Mouse (Mus musculus): ENCODE measurements around the gene Zfp142. TPM values are rescaled to one million over a fixed set of nuclear protein-coding genes. Genes with fewer than 3 reads are reported as not detected.
A peak's percentile ranks its signal among the peaks of the same experiment; 100 is the strongest.

The Zfp142 gene
- 10.9 and 12.5 TPM in 2 replicates for total RNA-seq (2017)

DNA sequence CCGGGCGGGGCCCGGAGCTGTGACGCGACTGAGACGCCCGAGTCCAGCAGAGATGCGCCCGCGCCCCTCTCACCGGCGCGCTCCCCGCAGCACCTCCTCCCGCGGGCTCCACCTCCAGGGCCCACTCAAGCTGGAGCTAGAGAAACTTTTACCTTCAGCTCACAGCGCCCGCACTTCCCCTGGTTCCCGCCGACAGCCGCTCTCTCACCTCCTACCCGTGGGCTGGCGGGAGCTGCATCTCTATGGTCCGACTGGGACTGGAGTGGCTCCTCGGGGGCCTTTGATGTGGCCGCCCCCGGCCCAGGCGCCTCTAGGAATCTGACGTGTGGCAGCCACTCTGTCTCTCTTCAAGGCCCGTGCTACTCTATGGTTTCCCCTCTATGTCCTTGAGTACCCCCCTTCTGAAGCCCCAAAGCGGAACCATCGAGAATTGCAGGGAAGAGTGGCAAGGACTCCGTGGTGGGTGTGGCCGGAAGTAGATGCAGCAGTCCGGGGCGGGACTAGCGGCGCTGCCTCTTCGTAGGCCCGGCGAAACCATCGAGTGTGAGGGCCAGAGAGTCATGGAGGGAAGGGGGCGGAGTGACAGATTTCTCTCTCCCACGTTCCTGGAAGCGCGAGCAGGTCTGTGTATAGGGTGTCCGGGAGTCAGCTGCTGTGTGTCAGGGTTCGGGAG is at the start of gene Zfp142, which contains the start of gene Bcs1l:
TSS of gene Zfp142 (minus strand) at position 474 of the 673 bp plus-strand sequence.
TSS of gene Bcs1l (plus strand) at position 517 of the 673 bp plus-strand sequence.
- ATAC-seq (replicated peaks; ENCODE audit: low read depth, poor library complexity, severe bottlenecking): peak; percentile 95

DNA sequence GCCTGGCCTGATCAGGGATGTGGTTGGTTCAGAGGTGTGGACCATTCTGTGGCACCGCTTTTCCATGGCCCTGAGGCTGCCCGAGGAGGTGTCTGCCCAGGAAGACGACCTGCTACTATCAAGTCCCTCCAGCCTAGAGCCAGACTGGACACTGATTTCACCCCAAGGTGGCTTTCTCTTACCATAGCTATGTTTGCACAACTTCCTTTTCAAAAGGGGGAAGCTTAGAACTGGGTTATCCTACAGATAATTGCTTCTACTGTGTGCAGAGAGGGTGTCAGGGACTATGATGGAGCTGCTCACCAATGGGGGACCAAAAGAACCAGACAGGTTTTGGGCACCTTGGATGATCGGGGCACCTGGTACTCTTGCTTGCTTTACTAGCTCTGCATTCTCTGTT is 44.7 kb upstream of the Zfp142 start:
- ATAC-seq (replicated peaks; ENCODE audit: low read depth, poor library complexity, severe bottlenecking): no peak

DNA sequence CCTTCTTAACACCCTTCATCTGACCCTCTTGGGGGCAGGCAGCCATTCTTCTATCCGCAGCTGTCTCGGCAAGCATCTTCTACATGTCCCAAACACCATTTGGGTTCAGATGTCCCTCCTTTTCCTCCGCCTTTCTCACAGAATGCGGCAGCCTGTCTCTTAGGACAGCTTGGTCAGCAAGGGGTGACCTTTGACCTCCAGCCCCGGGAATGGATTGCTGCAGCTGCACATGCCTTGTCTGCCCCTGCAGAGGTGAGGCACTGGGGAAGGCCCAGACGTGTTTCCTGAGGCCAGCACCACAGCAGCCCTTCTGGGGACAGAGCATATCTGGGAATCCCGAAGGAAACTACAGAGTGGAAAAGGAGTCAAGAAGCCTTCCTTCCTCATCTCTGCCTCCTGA is 40.0 kb upstream of the Zfp142 start:
- no peak for ATAC-seq (replicated peaks; ENCODE audit: low read depth, poor library complexity, severe bottlenecking)

DNA sequence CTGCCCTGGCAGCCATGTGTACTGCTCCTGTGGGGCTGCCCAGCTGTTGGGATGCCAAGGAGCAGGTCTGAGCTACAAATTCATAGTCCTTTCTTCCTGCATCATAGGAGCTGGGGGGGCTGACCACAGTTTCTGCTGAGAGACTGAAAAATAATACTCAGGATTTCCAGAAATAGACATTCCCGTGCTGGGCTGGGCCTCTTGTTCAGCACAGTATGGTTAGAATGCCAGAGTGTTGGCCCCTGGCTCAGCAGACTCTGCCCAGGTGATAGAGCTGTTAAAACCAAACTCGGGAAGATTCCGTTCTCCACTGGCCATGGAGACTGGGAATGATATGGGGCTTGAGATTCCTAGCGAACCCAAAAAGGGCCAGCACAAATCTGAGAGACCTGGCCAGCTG is 38.0 kb upstream of the Zfp142 start:
- ATAC-seq (replicated peaks; ENCODE audit: low read depth, poor library complexity, severe bottlenecking): no peak

DNA sequence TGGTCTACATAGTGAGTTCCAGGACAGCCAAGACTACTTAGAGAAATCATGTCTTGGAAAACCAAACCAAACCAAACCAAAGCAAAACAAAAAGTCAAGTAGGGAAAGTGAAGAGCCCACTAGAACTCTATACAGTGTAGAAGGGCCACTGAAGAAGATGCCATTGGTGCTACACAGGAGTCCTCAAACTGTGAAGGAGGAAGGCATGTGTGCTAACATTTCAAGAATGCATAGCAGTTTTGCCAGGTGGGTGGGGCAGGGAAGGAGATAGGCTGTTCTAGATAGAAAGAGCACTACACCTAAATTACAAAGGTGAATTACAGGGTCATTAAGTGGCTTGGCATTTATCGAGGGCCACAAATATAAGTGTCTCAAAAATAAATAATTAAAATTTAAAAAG is 36.1 kb upstream of the Zfp142 start:
- ATAC-seq (replicated peaks; ENCODE audit: low read depth, poor library complexity, severe bottlenecking): no peak

DNA sequence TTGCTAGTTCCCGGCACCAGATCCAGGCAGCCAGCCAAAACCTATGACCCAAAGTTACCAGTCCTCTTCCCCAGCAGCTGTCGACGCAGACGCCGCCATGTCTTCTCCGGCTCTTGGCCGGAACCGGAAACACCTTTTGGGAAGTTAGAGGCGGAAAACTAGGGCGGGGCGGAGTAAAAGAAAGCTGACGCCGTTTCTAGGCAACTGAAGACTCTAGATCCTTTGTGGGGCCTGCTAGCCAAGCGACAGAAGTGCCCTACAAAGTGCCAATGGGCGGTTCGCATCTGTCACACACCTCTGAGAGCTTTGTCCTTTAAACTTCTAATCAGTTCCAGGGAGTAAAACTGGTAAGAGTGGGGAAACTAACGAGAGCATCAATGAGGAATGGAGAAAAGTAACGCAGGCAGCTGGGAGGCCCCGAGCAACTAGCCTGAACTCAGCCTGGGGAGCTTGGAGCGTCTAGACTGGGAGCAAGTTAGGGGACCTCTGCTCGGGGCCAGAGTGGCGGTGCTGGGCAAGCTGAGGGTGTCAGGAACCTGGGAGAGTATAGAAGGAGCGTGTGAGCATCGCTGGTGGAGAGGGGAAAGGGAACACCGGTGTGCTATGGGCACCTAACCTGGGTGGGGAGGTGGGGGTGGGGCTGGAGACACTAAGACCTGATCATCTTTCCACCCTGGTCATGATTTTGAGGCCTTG is 13.4 kb upstream of the Zfp142 start, which contains the start of the genes Rnf25 and Stk36:
TSS of gene Rnf25 (minus strand) at position 131 of the 696 bp plus-strand sequence.
TSS of gene Stk36 (plus strand) at position 179 of the 696 bp plus-strand sequence.
- ATAC-seq (replicated peaks; ENCODE audit: low read depth, poor library complexity, severe bottlenecking): peak; percentile 97

DNA sequence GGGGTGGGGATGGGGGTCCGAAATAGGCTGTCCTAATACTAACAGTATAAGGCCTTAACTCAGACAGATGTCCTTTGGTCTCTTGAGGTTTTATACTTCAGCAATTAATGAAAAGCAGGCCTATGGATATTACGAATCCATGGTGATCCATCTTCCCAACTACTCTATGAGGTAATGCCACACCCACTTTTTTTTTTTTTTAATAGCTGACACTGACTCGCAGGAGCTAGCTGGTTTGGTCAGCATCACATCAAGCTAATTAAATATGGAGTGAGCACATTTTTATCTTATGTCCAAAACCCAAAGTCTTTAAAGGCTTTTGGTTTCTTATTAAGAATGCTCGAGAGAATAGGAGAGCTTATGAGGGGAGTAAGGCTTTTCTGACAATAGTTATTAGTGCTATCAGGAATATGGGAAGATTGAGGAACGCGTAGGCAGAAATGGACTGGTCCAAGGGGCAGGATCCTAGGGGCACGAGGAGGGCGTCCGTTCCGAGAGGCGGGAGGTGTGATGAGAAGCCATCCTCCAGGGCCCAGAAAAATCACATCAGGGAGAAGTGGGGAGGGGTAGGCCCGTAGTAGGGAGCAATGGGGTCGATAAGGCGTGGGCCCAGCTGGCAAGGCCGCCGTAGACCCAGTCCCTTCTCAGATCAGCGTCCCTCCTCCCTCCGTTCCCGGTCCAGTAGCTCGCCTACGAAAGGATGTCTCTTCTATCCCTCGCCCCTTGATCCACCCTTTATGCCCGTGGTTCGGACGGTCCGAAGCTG is 12.6 kb upstream of the Zfp142 start:
- ATAC-seq (replicated peaks; ENCODE audit: low read depth, poor library complexity, severe bottlenecking): peak; percentile 58

DNA sequence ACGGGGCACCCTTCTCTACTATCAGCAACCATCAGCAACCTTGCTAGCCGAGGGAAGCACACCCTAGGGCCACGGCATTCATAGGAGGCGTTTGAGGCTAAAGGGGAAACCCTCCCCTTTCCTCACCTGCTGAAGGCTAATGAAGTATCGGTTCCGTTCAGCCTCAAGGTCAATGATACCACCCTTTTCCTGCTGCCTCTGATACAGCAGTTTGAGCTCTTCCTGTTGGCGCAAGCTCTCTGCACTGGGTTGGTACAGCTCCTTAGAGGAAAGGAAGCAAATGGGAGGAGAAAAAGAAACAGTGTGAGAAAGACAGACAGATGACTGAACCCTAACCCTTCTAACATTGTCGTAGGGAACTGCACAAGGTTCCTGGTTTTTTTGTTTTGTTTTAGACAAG is 6.4 kb upstream of the Zfp142 start:
- peak; percentile 73 for ATAC-seq (replicated peaks; ENCODE audit: low read depth, poor library complexity, severe bottlenecking)

DNA sequence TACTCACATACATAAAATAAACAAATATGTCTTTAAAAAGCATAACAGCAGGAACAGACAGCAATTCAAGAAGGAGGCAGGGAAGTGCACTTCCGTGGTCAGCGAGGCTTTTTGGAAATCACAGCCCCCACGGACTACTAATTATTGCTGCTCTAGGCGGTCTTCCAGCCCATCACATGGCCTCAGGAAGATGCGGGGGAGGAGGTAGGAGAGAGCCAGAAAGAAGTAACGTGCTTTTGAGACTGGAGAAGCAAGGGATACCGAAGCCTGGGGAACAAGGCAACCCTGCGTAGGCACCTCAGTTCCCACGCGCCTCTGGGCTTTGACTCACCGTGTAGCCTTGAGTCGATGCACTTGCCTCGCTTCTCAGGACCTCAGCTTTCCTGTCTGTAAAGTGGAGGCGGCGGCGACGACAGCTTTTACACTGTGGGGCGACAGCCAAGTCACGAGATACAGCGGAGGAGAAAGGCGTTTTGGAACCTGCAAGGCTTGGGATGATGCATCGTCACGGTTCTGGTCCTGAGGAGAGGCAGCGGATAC is 743 bp downstream of the Zfp142 start:
- ATAC-seq (replicated peaks; ENCODE audit: low read depth, poor library complexity, severe bottlenecking): no peak

DNA sequence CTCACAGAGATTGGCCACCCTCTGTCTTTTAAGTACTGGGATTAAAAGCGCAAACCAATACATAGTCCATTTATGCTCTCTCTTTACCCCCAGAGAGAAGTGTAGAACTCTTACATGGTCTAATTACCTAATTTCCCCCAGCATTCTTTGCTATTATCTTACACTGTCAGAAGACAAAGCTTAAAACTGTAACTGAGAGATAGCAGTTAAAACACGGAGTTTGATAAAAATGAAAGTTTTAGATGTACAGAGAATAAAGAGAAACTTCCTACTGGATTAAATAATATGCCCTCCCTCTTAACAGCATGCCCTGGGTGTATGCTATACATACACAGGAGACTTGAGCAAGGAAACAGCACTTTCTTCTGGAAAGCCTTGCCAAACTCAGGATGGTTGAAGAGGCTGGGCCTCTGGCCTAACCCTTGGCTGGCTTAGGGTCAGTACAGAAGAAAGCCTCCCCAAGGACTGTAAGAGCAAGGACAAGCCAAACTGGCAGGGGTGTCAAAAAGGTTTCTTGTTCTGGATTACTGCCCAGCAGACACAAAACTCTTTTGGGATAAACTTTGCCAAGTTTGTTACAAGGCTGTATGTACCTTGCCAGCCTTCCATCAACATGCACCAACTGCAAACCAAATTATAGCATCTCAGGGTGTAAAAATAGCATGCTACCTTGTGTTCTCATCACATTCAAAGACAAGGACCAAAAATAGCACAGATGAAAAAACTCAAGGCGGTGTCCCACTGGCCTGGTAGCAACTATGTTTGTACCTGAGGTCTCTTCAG is 3.2 kb downstream of the Zfp142 start:
- ATAC-seq (replicated peaks; ENCODE audit: low read depth, poor library complexity, severe bottlenecking): no peak

DNA sequence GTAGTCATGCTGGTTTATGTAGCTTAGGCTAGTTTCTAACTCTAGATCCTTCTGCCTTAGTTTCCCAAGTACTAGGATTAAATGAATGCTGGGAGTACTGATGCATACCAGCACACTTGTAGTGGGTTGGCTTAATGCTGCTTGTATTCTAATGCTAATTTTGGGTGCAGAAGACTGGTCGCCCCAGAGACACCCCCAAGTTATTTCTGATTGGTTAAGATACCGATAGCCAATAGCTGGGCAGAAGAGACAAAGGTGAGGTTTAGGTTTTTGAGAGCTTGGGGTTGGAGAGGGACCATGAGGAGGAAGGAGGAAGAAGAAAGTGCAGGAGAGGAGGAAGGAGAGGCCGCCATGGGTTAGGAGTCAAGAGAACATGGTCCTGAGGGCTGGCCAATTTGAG is 5.4 kb downstream of the Zfp142 start:
- ATAC-seq (replicated peaks; ENCODE audit: low read depth, poor library complexity, severe bottlenecking): no peak

DNA sequence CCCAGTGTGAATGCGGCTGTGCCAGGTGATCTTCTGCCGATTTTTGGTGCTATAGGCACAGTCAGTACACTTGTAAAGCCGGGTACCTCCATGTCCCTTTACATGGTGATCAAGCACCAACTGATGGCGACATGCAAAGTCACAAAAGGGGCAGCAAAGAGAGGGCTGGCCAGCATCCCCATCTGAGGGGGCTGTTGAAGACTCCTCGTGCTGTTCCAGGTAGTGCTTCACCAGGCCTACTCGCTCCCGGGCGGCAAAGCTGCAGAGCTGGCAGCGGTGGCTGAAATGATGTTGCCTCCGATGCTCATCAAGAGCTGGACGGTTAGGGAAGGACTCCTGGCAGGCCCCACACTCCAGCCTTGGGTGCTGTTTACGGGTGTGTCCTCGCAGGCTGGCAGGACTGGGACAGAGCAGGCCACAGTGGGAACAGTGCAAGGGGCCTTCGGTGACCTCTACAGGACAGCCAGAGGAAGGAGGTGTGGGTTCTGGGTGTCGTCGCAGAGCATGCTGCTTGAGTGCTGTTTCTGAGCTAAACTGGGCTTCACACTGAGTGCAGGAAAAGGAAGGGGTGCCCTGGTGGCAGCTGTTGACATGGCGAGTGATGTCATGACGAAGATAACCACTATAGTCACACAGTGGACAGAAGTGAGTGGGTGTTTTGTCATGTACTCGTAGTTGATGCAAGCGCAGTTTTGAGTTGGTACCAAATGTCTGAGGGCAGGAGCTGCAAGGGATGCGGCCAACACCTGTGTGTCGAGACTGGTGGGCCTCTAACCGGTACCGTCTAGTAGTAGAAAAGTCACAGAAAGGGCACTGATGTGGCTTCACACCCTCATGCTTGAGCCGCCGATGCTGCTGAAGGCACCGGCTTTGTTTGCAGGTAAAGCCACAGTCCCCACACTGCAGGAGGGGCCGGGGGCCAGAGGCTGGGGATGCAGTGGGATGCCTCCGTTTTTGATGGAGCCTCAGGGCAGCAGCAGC is 18.0 kb downstream of the Zfp142 start:
- ATAC-seq (replicated peaks; ENCODE audit: low read depth, poor library complexity, severe bottlenecking): no peak

DNA sequence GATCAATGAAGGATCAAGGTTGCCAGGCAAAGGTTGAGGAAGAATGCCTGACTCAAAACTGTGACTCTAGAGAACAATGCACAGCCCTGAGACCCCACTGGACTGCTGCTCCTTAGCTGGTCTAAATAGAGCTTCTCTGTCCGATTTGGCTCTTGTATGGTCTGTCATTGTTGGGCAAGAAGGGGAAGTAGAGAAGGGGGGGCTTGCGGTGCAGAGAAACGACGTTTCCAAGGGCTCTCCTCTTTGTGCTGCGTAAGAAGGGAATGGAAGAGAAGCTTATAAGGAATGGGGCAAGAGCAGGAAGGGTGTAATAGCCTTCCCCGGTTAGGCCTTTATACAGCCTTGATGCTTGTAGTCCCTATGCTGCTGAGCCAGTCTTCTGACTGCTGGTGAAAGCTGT is 22.2 kb downstream of the Zfp142 start:
- 0 out of 2 replicates have a peak, but pooled peaks have one; percentile 29 for ATAC-seq (replicated peaks; ENCODE audit: low read depth, poor library complexity, severe bottlenecking)

DNA sequence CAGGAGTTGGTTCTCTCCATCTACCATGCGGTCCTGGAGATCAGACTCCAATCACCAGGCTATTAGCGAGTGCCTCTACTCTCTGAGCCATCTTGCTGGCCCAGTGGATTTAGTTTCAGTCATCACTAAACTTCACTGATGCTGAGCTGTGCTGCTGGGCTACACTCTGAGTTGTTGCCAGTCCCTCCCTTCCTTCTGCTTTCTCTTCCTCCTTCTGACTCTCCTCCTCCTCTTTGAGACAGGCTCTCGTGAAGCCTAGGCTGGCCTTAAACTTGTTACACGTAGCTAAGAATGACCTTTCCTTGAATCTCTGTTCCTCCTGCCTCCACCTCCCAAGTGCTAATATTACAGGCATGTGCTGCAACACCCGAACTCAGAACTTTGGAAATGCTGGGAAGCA is 29.0 kb downstream of the Zfp142 start:
- ATAC-seq (replicated peaks; ENCODE audit: low read depth, poor library complexity, severe bottlenecking): no peak

DNA sequence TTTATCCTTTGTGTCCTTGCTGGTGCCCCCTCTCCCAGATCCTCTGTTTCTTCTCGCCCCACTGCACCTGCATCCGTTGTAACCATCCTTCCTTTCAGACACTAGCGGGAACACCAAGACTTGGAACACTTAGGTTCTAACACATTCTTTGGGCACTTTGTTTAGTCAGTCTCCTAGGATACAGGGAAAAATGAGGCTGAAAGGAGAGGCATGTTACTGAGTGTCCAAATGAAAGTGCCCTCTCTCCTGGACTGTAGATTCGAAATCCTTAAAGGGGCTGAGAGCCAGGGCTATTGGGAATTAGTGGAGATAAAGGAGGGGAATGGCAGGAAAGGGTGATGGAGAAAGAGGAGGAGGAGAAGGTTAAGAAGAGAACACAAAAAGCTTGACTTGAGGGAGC is 43.9 kb downstream of the Zfp142 start, which contains the start of gene Usp37:
TSS of gene Usp37 (minus strand) at position 101 of the 400 bp plus-strand sequence.
- ATAC-seq (replicated peaks; ENCODE audit: low read depth, poor library complexity, severe bottlenecking): no peak

DNA sequence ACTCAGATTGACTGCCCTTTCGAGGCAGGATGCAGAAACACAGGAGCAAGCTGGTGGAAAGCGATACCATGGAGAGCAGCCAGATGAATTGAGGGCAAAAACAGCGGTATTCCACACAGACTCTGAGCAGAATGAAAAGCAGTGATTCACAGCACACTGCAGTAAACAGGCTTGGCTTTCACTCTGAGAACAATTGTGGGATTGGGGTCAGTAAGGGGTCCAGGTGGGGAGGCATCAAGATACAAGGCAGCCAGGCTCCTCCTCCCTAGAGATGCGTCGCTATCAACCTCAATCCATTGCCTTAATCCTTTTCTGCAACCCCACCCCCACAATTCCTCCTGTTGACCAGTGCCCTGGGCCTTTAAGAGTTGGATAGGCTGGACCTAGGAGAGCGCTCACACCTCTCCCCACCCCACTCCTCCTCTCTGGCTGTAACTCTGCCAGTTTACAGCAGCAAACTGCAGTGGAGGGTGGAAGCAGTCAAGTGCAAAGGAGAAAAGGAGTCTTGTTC is 45.5 kb downstream of the Zfp142 start, which contains the start of gene Plcd4:
TSS of gene Plcd4 (plus strand) at position 438 of the 511 bp plus-strand sequence.
- ATAC-seq (replicated peaks; ENCODE audit: low read depth, poor library complexity, severe bottlenecking): no peak

DNA sequence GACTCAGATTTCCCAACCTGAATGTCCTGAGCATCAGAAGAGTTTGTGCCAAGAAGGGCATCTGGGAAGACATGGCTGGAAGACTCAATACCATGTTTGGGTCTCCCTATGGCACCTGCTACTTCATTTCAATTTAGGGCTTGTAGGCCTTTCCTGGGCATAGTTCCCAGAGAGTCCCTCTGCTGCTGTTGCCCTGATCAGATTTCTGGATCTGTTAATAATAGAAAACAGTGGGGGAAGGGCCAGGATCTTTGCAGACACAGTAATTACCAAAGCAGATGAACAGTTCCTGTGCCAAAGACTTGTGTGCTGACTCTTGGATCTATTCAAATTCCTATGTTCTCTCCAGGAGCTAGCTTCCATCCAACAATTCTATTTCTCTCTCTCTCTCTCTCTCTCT is 49.4 kb downstream of the Zfp142 start:
- no peak for ATAC-seq (replicated peaks; ENCODE audit: low read depth, poor library complexity, severe bottlenecking)

DNA sequence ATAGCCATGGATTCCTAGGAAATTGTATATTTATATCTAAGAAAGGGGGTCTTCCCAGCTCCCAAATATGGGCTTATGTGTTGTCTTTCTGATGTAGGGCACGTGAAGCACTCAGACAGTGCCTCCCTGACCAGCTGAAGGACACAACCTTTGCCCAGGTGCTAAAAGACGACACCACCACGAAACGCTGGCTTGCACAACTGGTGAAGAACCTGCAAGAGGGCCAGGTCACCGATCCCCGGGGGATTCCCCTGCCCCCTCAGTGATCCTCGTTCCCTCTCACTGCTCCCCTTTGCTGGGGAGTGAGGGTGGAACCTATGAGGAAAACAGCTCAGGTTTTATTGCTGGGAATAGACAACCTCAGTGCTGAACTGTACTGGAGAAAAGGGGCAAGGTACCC is 59.5 kb downstream of the Zfp142 start:
- no peak for ATAC-seq (replicated peaks; ENCODE audit: low read depth, poor library complexity, severe bottlenecking)
